Mouse (Mus musculus) T-cell, adult 2 months (primary cell): ENCODE measurements at regions not wholly inside any gene's neighbourhood (a gene's known extent, or its start where the extent isn't known, plus 50 kb on each side); places are given as distances from the start of the nearest gene placed in this dataset.
A peak's percentile ranks its signal among the peaks of the same experiment; 100 is the strongest.

Experiments used
- DNase-seq: peaks from one replicate; pipeline ENCODE4 v3.0.0; 2022; ENCODE audit warnings: low spot score

GRCm38 (mm10) chr15:36945309-36945708 is 62.3 kb downstream of the Zfp706 start:
- DNase-seq: no peak

- no peak for DNase-seq
These were observed 62.9 kb downstream of the Zfp706 start for GRCm38 (mm10) chr15:36944556-36945171.

- no peak for DNase-seq
These were observed 64.0 kb downstream of the Zfp706 start for GRCm38 (mm10) chr15:36943492-36944112.

GRCm38 (mm10) chr15:36942261-36942660 is 65.3 kb downstream of the Zfp706 start:
- DNase-seq: no peak

- no peak for DNase-seq
These were observed 65.8 kb downstream of the Zfp706 start for GRCm38 (mm10) chr15:36941741-36942140.

- no peak for DNase-seq
These were observed 68.0 kb downstream of the Zfp706 start for GRCm38 (mm10) chr15:36939608-36940007.

GRCm38 (mm10) chr15:36939153-36939552 is 68.4 kb downstream of the Zfp706 start:
- DNase-seq: no peak

- DNase-seq: peak; percentile 97
These were observed 68.9 kb downstream of the Zfp706 start for GRCm38 (mm10) chr15:36938511-36939150.

- peak; percentile 39 for DNase-seq
These were observed 69.6 kb downstream of the Zfp706 start for GRCm38 (mm10) chr15:36937757-36938498.

- DNase-seq: no peak
These were observed 70.4 kb downstream of the Zfp706 start for GRCm38 (mm10) chr15:36937067-36937657.

GRCm38 (mm10) chr15:36934801-36935200 is 72.8 kb downstream of the Zfp706 start:
- no peak for DNase-seq

GRCm38 (mm10) chr15:36933581-36933991 is 74.0 kb downstream of the Zfp706 start:
- DNase-seq: peak; percentile 27

- peak; percentile 73 for DNase-seq
These were observed 76.1 kb downstream of the Zfp706 start for GRCm38 (mm10) chr15:36931460-36931859.

- no peak for DNase-seq
These were observed 77.1 kb downstream of the Zfp706 start for GRCm38 (mm10) chr15:36930433-36930832.

- DNase-seq: no peak
These were observed 77.8 kb downstream of the Zfp706 start for GRCm38 (mm10) chr15:36929786-36930185.

- no peak for DNase-seq
These were observed 78.5 kb downstream of the Zfp706 start for GRCm38 (mm10) chr15:36929088-36929487.

GRCm38 (mm10) chr15:36928678-36929077 is 78.9 kb downstream of the Zfp706 start:
- DNase-seq: no peak

GRCm38 (mm10) chr15:36927436-36927835 is 80.1 kb downstream of the Zfp706 start:
- no peak for DNase-seq

GRCm38 (mm10) chr15:36924171-36924570 is 83.4 kb downstream of the Zfp706 start:
- no peak for DNase-seq

- DNase-seq: no peak
These were observed 86.2 kb downstream of the Zfp706 start for GRCm38 (mm10) chr15:36921384-36921783.

- no peak for DNase-seq
These were observed 86.7 kb downstream of the Zfp706 start for GRCm38 (mm10) chr15:36920886-36921285.

GRCm38 (mm10) chr15:36919704-36920103 is 87.9 kb downstream of the Zfp706 start:
- no peak for DNase-seq
